Mouse (Mus musculus) midbrain, embryonic 11.5 days (tissue): ENCODE measurements around the gene Olfr432. TPM values are rescaled to one million over a fixed set of nuclear protein-coding genes. Genes with fewer than 3 reads are reported as not detected.

ENCODE experiments used
- ATAC-seq: fragments of 200-750 bp; cut with Nextera tagmentation; 2 replicates; pipeline ENCODE4 v1.8.0; 2017; ENCODE audit warnings: moderate TSS enrichment, moderate library complexity; ENCODE audit not compliant: low FRiP score
- DNase-seq: peaks from one replicate; pipeline ENCODE4 v3.0.0; 2015; ENCODE audit warnings: low spot score; ENCODE audit errors: missing footprints
- H3K27ac ChIP-seq: fragments of 300-500 bp; sonication (generic); 2 replicates; pipeline ENCODE4 v1.5.1; 2014; ENCODE audit warnings: low read depth, low read length
- H3K27me3 ChIP-seq: fragments of 300-500 bp; sonication (generic); 2 replicates; pipeline ENCODE4 v1.6.1; 2014; ENCODE audit warnings: mild to moderate bottlenecking, low read length, moderate library complexity, mixed read lengths; ENCODE audit not compliant: control insufficient read depth, insufficient read depth
- H3K36me3 ChIP-seq: fragments of 300-500 bp; sonication (generic); 2 replicates; pipeline ENCODE4 v1.6.1; 2014; ENCODE audit warnings: mild to moderate bottlenecking, low read length, moderate library complexity, mixed read lengths; ENCODE audit not compliant: control insufficient read depth, insufficient read depth
- H3K4me1 ChIP-seq: fragments of 300-500 bp; sonication (generic); 2 replicates; pipeline ENCODE4 v1.6.1; 2014; ENCODE audit warnings: low read length; ENCODE audit not compliant: control insufficient read depth, insufficient read depth
- H3K4me2 ChIP-seq: fragments of 300-500 bp; sonication (generic); 2 replicates; pipeline ENCODE4 v1.6.1; 2014; ENCODE audit warnings: mild to moderate bottlenecking, moderate library complexity
- H3K4me3 ChIP-seq: fragments of 300-500 bp; sonication (generic); 2 replicates; pipeline ENCODE4 v1.5.1; 2014; ENCODE audit warnings: low read depth, low read length
- H3K9ac ChIP-seq: fragments of 300-500 bp; sonication (generic); 2 replicates; pipeline ENCODE4 v1.6.1; 2014; ENCODE audit warnings: low read length
- H3K9me3 ChIP-seq: fragments of 300-500 bp; sonication (generic); 2 replicates; pipeline ENCODE4 v1.6.1; 2016; ENCODE audit warnings: low read length; ENCODE audit not compliant: control insufficient read depth
- WGBS: fragments of 180-500 bp; shearing (Covaris S2); extraction: QIAGEN DNeasy Blood & Tissue Kit; methylation state at CpG from one replicate; pipeline ENCODE4 v1.1.7; 2014; 5-methylcytosine and 5-hydroxymethylcytosine counted together
- polyA plus RNA-seq: library from polyadenylated mRNA; unstranded; fragments of >200 nt; fragmentation: Nextera tagmentation; extraction: Ambion mirVana; gene quantifications from 2 replicates; pipeline ENCODE4 v1.2.1, GENCODE M21; 2014

Gene Olfr432
- polyA plus RNA-seq, 1 experiment from 2014 or later = not detected

DNA sequence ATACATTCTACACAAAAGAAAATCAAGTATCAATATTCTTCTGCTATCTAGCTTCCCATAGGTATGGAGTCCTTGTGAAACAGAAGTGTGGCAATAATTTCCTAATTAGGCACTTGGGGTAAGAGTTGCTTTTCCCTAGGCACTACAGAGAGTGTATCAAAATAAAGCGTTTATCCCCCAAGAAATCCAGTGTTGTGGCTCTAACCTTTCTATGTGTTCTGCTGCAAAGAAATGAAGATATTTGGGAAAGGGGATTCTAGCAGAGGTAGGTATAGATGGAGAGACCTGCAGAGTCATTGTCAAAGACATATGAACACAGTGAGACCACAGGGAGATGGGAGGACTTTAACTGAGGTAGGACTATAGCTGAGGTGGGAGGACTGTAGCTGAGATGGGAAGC, 47.6 kb downstream of the Olfr432 start, which contains the start of gene Olfr427:
Gene Olfr427 (plus strand): TSS at position 301 of the 400 bp plus-strand sequence.
- H3K27ac ChIP-seq = no peak within 1 kb of the TSS
- WGBS = 89% methylated on average over 1 of the region's 1 CpGs
- no peaks in the 10 kb centered on the region for H3K9me3 ChIP-seq
- no peaks in the 10 kb centered on the region for H3K36me3 ChIP-seq
- H3K4me2 ChIP-seq = no peak within 1 kb of the TSS
- H3K27me3 ChIP-seq = no peaks in the 10 kb centered on the region
- no peak within 1 kb of the TSS for H3K4me3 ChIP-seq
- no peaks in the 10 kb centered on the region for H3K4me1 ChIP-seq
- H3K9ac ChIP-seq = no peak within 1 kb of the TSS
- ATAC-seq (no peak), DNase-seq (no peak)

DNA sequence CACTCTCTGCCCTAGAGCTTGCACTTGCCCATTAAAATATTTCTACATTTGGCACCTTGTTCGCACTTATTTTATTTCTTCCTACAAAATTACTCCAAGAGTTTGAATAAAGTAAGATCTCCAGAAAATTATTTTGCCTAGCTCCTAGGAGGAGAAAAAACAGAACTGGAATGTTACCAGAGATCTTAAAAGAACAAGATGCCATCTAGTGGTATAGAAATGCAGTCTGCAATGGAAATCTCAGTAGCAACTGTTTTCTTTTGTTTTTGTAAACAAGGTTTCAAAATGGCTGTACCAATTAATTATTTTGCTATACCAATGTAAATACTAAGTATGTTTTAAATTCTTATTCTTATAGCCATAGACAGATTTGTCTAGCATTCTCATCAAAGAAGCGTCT, 54.7 kb downstream of the Olfr432 start:
- Histone ChIP-seq H3K4me1 (no peaks in the 10 kb centered on the region), H3K4me2 (no peak overlapping the region), H3K36me3 (no peaks in the 10 kb centered on the region), H3K27ac (no peak overlapping the region), H3K9ac (no peak overlapping the region), H3K4me3 (no peak overlapping the region), H3K27me3 (no peaks in the 10 kb centered on the region), H3K9me3 (no peaks in the 10 kb centered on the region)
- WGBS = 62% methylated on average over 2 of the region's 2 CpGs
- ATAC-seq (no peak), DNase-seq (no peak)

Other genes starting within 250 kb of the Olfr432 start
- 0.15 and 0.19 TPM in 2 replicates for gene Ifi211, start 136.2 kb upstream of the Olfr432 start, polyA plus RNA-seq
- gene Mndal, start 106.7 kb upstream of the Olfr432 start, polyA plus RNA-seq = 0.36 and 0.58 TPM in 2 replicates
- 0.10 TPM in 1 of 2 replicates, not detected in the other for gene Ifi203, start 106.5 kb upstream of the Olfr432 start, polyA plus RNA-seq
- gene Ifi202b, start 66.5 kb upstream of the Olfr432 start, polyA plus RNA-seq = not detected in 2 replicates
- gene Ifi205, start 17.4 kb upstream of the Olfr432 start, polyA plus RNA-seq = not detected in 2 replicates
- gene Olfr433, start 8.5 kb upstream of the Olfr432 start, polyA plus RNA-seq = not detected in 2 replicates
- not detected in 2 replicates for gene Olfr430, start 17.4 kb downstream of the Olfr432 start, polyA plus RNA-seq
- gene Olfr429, start 35.1 kb downstream of the Olfr432 start, polyA plus RNA-seq = not detected in 2 replicates
- not detected in 2 replicates for gene Olfr427, start 47.7 kb downstream of the Olfr432 start, polyA plus RNA-seq
- not detected in 2 replicates for gene Olfr231, start 72.0 kb downstream of the Olfr432 start, polyA plus RNA-seq
- gene Olfr424, start 82.3 kb downstream of the Olfr432 start, polyA plus RNA-seq = not detected in 2 replicates
- gene Olfr420, start 106.4 kb downstream of the Olfr432 start, polyA plus RNA-seq = not detected in 2 replicates
- 2.1 TPM in 2 replicates for gene Spta1, start 123.6 kb downstream of the Olfr432 start, polyA plus RNA-seq
- not detected in 2 replicates for gene Olfr419, start 202.9 kb downstream of the Olfr432 start, polyA plus RNA-seq